Mouse (Mus musculus) kidney, embryonic 15.5 days (tissue): ENCODE data around the gene Nceh1. TPM values are rescaled to one million over a fixed set of nuclear protein-coding genes. Genes with fewer than 3 reads are reported as not detected.

Source experiments
- ATAC-seq: fragments of 200-750 bp; cut with Nextera tagmentation; replicated peaks from 2 replicates; pipeline ENCODE4 v1.8.0; 2017; ENCODE audit warnings: moderate TSS enrichment; ENCODE audit not compliant: low FRiP score
- H3K27ac ChIP-seq: fragments of 300-500 bp; sonication (generic); 2 replicates; pipeline ENCODE4 v1.5.1; 2015; ENCODE audit warnings: mild to moderate bottlenecking, inconsistent platforms
- H3K27me3 ChIP-seq: fragments of 300-500 bp; sonication (generic); 2 replicates; pipeline ENCODE4 v1.6.1; 2015; ENCODE audit warnings: inconsistent platforms
- H3K36me3 ChIP-seq: fragments of 300-500 bp; sonication (generic); 2 replicates; pipeline ENCODE4 v1.6.1; 2015; ENCODE audit warnings: inconsistent platforms
- H3K4me1 ChIP-seq: fragments of 300-500 bp; sonication (generic); 2 replicates; pipeline ENCODE4 v1.6.1; 2015; ENCODE audit warnings: inconsistent platforms
- H3K4me2 ChIP-seq: fragments of 300-500 bp; sonication (generic); 2 replicates; pipeline ENCODE4 v1.6.1; 2015; ENCODE audit warnings: moderate library complexity, mild to moderate bottlenecking, inconsistent platforms
- H3K4me3 ChIP-seq: fragments of 300-500 bp; sonication (generic); replicated peaks from 2 replicates; pipeline ENCODE4 v1.5.1; 2015; ENCODE audit warnings: mild to moderate bottlenecking, inconsistent platforms
- H3K9ac ChIP-seq: fragments of 300-500 bp; sonication (generic); 2 replicates; pipeline ENCODE4 v1.6.1; 2015; ENCODE audit warnings: mild to moderate bottlenecking, inconsistent platforms
- H3K9me3 ChIP-seq: fragments of 300-500 bp; sonication (generic); replicated peaks from 2 replicates; pipeline ENCODE4 v1.6.1; 2016; ENCODE audit warnings: inconsistent platforms
- WGBS: fragments of 180-500 bp; shearing (Covaris S2); methylation state at CpG from one replicate; pipeline ENCODE4 v1.1.7; 2015; ENCODE audit warnings: mixed read lengths; 5-methylcytosine and 5-hydroxymethylcytosine counted together
- polyA plus RNA-seq: library from polyadenylated mRNA; unstranded; fragments of >200 nt; fragmentation: Nextera tagmentation; extraction: Ambion mirVana; gene quantifications from 2 replicates; pipeline ENCODE4 v1.2.1, GENCODE M21; 2015

Nceh1 gene
- polyA plus RNA-seq, 1 experiment from 2014 or later = 16.3 TPM

DNA sequence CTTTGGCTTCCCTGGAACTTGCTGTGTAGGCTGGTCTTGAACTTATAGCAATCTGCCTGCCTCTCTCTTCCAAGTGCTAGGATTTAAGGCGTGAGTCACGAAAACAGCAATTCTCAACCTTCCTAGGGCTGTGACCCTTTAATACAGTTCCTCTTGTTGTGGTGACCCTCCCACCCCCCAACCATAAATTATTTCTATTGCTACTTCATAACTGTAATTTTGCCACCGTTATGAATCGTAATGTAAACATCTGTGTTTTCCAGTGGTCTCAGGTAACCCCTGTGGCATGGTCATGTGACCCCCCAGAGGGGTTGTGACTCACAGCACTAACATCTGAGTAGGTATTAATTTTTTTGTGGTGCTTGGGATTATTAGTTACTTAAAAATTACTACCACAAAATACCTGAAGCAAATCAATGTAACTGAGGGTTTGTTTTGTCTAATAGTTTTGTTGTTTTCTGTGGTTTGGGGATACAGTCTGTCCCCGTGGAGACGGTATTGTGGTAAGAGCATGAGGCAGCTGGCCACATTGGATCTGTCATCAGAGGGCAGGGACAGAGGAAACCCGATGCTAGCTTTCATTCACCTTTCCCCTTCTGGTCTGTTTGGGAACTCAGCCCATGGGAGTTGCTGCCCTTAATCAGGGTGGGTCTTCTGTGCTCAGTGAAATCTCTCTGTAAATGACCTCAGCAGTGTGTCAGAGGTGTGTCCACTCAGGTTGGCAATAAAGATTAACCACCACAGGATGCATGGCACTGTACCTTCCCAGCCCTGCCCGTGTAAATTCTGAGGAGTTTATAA lies 31.5 kb downstream of the Nceh1 start:
- H3K4me3 ChIP-seq = no peak overlapping the region
- H3K9ac ChIP-seq = no peak overlapping the region
- H3K27me3 ChIP-seq = no peaks in the 10 kb centered on the region
- H3K9me3 ChIP-seq = no peaks in the 10 kb centered on the region
- H3K27ac ChIP-seq = no peak overlapping the region
- no peak overlapping the region for H3K4me2 ChIP-seq
- no peaks in the 10 kb centered on the region for H3K36me3 ChIP-seq
- WGBS = 61% methylated on average over 8 of the region's 8 CpGs
- 0 out of 2 replicates have a peak, but pooled peaks have one; percentile 16 for ATAC-seq
- H3K4me1 ChIP-seq = no peaks in the 10 kb centered on the region

DNA sequence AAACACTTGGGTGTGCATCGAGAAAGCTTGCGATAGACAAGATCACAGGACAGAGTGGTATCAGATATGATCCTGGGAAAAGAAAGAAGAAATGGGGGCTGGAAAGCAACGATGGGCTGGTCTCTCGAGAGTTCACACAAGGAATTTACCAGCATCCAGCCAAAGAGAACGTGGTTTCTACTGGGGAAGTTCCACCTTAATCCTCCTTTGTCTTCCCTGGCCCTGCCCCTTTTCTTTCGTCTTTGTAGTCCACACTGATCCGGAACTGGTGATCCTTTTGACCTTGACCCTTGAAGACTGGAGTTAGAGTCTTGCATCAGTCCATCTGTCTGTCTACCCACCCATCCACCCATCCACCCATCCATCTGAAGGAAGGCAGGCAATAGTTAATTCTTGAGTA lies 34.6 kb downstream of the Nceh1 start:
- H3K9me3 ChIP-seq = no peaks in the 10 kb centered on the region
- no peak overlapping the region for H3K4me2 ChIP-seq
- no peak overlapping the region for H3K27ac ChIP-seq
- no peak overlapping the region for H3K4me3 ChIP-seq
- H3K27me3 ChIP-seq = no peaks in the 10 kb centered on the region
- H3K9ac ChIP-seq = no peak overlapping the region
- no peak for ATAC-seq
- H3K4me1 ChIP-seq = no peaks in the 10 kb centered on the region
- no peaks in the 10 kb centered on the region for H3K36me3 ChIP-seq
- WGBS = 84% methylated on average over 7 of the region's 7 CpGs

GRCm38 (mm10) chr3:27218604-27219003 lies 35.8 kb downstream of the Nceh1 start:
- H3K27me3 ChIP-seq = no peaks in the 10 kb centered on the region
- no peaks in the 10 kb centered on the region for H3K9me3 ChIP-seq
- 88% methylated on average over 5 of the region's 5 CpGs for WGBS
- no peak overlapping the region for H3K4me2 ChIP-seq
- no peak overlapping the region for H3K9ac ChIP-seq
- H3K4me1 ChIP-seq = no peaks in the 10 kb centered on the region
- H3K4me3 ChIP-seq = no peak overlapping the region
- H3K27ac ChIP-seq = no peak overlapping the region
- ATAC-seq = no peak
- no peaks in the 10 kb centered on the region for H3K36me3 ChIP-seq

GRCm38 (mm10) chr3:27222052-27222451 lies 39.3 kb downstream of the Nceh1 start:
- whole genome bisulfite sequencing = 69% methylated on average over 2 of the region's 2 CpGs
- no peak for ATAC-seq
- Histone ChIP-seq H3K4me3 (no peak overlapping the region), H3K4me2 (no peak overlapping the region), H3K27me3 (no peaks in the 10 kb centered on the region), H3K4me1 (no peaks in the 10 kb centered on the region), H3K9ac (no peak overlapping the region), H3K9me3 (no peaks in the 10 kb centered on the region), H3K36me3 (no peaks in the 10 kb centered on the region; the same call in none of the 2 replicates), H3K27ac (no peak overlapping the region)

GRCm38 (mm10) chr3:27222488-27222887 lies 39.7 kb downstream of the Nceh1 start:
- no peaks in the 10 kb centered on the region for H3K9me3 ChIP-seq
- H3K9ac ChIP-seq = no peak overlapping the region
- H3K4me1 ChIP-seq = no peaks in the 10 kb centered on the region
- H3K27ac ChIP-seq = no peak overlapping the region
- H3K27me3 ChIP-seq = no peaks in the 10 kb centered on the region
- H3K36me3 ChIP-seq = no peaks in the 10 kb centered on the region; the same call in none of the 2 replicates
- H3K4me3 ChIP-seq = no peak overlapping the region
- no peak for ATAC-seq
- 80% methylated on average over 17 of the region's 17 CpGs for WGBS
- no peak overlapping the region for H3K4me2 ChIP-seq

DNA sequence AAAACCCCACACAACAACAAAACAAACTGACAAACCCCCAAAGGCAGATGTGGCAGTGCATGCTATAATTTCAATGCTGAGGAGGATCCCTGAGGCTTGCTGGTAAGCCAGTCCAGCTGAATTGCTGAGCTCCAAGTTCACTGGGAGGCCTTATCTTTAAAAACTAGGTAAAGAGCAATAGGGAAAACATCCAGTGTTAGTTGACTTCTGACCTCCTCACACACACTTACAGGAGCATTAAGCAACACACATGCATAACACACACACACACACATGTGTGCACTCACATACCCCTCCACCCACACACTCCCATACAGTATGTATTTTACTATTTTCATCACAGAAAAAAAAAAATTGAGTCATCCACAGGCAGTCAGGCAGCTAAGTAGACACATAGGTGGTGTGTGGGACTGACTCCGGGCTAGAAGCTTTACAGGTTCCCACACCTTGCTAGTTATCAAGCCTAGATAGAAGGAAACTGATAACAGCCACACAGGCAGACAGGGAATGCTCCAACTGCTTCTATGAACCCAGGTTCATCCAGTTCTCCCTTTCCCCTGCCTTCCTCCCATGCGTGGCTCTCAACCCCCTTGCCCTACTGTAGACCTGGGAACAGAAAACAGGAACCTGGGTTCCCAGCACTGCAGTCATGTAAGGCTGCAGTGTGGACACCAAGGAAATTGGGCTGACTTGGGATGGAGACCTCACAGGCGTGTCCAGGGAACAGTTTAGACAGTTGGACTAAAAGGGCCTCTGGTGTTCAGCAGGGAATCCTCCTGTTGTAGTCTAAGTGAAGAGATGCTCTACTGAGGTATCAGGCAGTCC lies 45.1 kb downstream of the Nceh1 start:
- 84% methylated on average over 3 of the region's 3 CpGs for WGBS
- no peak for ATAC-seq
- Histone ChIP-seq H3K27ac (no peak overlapping the region), H3K9me3 (no peaks in the 10 kb centered on the region), H3K9ac (no peak overlapping the region), H3K4me1 (no peaks in the 10 kb centered on the region), H3K36me3 (no peaks in the 10 kb centered on the region; the same call in none of the 2 replicates), H3K4me2 (no peak overlapping the region), H3K4me3 (no peak overlapping the region), H3K27me3 (no peaks in the 10 kb centered on the region)

- H3K9ac ChIP-seq = no peak overlapping the region
- H3K9me3 ChIP-seq = no peaks in the 10 kb centered on the region
- WGBS = 80% methylated on average over 11 of the region's 11 CpGs
- ATAC-seq = no peak
- H3K27ac ChIP-seq = no peak overlapping the region
- no peak overlapping the region for H3K4me2 ChIP-seq
- no peak overlapping the region for H3K4me3 ChIP-seq
- no peaks in the 10 kb centered on the region for H3K4me1 ChIP-seq
- H3K27me3 ChIP-seq = no peaks in the 10 kb centered on the region
- no peaks in the 10 kb centered on the region; the same call in none of the 2 replicates for H3K36me3 ChIP-seq
Measured at GRCm38 (mm10) chr3:27228530-27229309, 46.0 kb downstream of the Nceh1 start.

GRCm38 (mm10) chr3:27233361-27233760 lies 50.6 kb downstream of the Nceh1 start:
- WGBS = 77% methylated on average over 4 of the region's 4 CpGs
- Histone ChIP-seq H3K27ac (no peak overlapping the region), H3K27me3 (no peaks in the 10 kb centered on the region), H3K9me3 (no peaks in the 10 kb centered on the region), H3K4me2 (no peak overlapping the region), H3K4me1 (no peaks in the 10 kb centered on the region), H3K9ac (no peak overlapping the region), H3K4me3 (no peak overlapping the region), H3K36me3 (no peaks in the 10 kb centered on the region)
- ATAC-seq = no peak

DNA sequence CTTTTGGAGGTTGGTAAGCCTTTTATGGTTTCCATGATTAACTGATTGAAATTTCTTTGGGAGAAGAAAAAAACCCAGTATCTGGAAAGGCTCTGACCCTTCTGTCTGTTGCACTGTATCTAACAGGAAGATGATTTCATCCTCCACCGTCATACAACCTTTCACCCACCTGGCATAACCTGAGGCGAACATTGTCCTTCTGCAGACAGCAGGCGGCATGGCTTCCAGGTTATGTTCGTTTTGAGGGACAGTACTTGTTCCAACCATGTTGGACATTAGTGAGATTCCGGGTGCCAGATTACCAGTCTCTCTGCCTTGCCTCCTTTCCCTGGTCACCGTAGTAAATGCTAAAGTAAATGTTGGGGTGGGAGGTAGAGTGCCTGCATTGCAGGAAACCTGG lies 51.1 kb downstream of the Nceh1 start:
- no peak overlapping the region for H3K4me3 ChIP-seq
- WGBS = 86% methylated on average over 6 of the region's 6 CpGs
- no peak for ATAC-seq
- no peak overlapping the region for H3K27ac ChIP-seq
- no peaks in the 10 kb centered on the region for H3K4me1 ChIP-seq
- H3K9me3 ChIP-seq = no peaks in the 10 kb centered on the region
- no peaks in the 10 kb centered on the region for H3K27me3 ChIP-seq
- no peak overlapping the region for H3K4me2 ChIP-seq
- H3K9ac ChIP-seq = no peak overlapping the region
- H3K36me3 ChIP-seq = no peaks in the 10 kb centered on the region

- Histone ChIP-seq H3K4me2 (no peak overlapping the region), H3K27ac (no peak overlapping the region), H3K27me3 (no peaks in the 10 kb centered on the region), H3K4me1 (no peaks in the 10 kb centered on the region), H3K9me3 (no peaks in the 10 kb centered on the region), H3K36me3 (0 out of 2 replicates have a peak, but pooled peaks cover under 1% of the 10 kb centered on the region), H3K4me3 (no peak overlapping the region), H3K9ac (no peak overlapping the region)
- 73% methylated on average over 1 of the region's 1 CpGs for WGBS
- no peak for ATAC-seq
Measured at GRCm38 (mm10) chr3:27234976-27235375, 52.2 kb downstream of the Nceh1 start.

- H3K27me3 ChIP-seq = no peaks in the 10 kb centered on the region
- peak; percentile 75 for ATAC-seq
- H3K27ac ChIP-seq = no peak overlapping the region
- 8% methylated on average over 2 of the region's 2 CpGs for WGBS
- no peaks in the 10 kb centered on the region for H3K4me1 ChIP-seq
- H3K9me3 ChIP-seq = no peaks in the 10 kb centered on the region
- peaks cover 16% of the 10 kb centered on the region for H3K36me3 ChIP-seq
- no peak overlapping the region for H3K4me2 ChIP-seq
- no peak overlapping the region for H3K9ac ChIP-seq
- no peak overlapping the region for H3K4me3 ChIP-seq
Measured at GRCm38 (mm10) chr3:27237226-27237625, 54.5 kb downstream of the Nceh1 start.

DNA sequence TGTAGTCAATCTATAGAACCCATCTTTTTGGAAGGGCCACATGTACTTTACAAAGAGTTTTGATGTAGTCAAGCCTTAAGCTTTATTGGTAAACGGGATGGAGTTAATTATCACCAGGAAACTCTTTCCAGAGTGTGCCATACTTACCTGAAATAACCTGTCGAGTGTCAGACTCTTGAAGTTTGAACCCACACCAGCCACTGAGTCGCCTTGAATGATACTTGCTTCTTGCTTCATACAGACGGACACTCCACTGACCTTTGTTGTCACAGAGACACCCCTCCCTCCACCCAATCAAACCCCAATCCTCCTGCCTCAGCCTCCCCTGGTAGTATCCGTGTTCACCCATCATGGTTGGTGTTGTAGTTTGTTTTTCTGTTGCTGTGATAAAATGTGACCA lies 55.8 kb downstream of the Nceh1 start:
- H3K4me3 ChIP-seq = no peak overlapping the region

More for the DNA sequence above, 55.8 kb downstream of the Nceh1 start:
- Histone ChIP-seq H3K27me3 (no peaks in the 10 kb centered on the region), H3K4me1 (no peaks in the 10 kb centered on the region), H3K9me3 (no peaks in the 10 kb centered on the region), H3K9ac (no peak overlapping the region), H3K27ac (no peak overlapping the region), H3K36me3 (peaks cover 16% of the 10 kb centered on the region), H3K4me2 (no peak overlapping the region)
- 79% methylated on average over 5 of the region's 5 CpGs for WGBS
- no peak for ATAC-seq
